Mouse (Mus musculus) spleen, adult 12 weeks (tissue): ENCODE results near the gene Gm21962.
"Not testable (repeated sequence)": the region's sequence is repeated elsewhere in the genome, so short reads cannot be mapped to it uniquely, and the experiment has no call there.

Experiments used
- DNase-seq: peaks from one replicate; pipeline ENCODE4 v3.0.0; 2022; ENCODE audit warnings: low spot score

Gm21962 gene

GRCm38 (mm10) chr3:137671224-137671623, at the start of gene Gm21962:
Gene Gm21962 (plus strand): TSS chr3:137671524.
- not testable (repeated sequence) for DNase-seq

GRCm38 (mm10) chr3:137622091-137622490, 49.2 kb upstream of the Gm21962 start:
- DNase-seq: no peak

- DNase-seq: no peak
Measured at GRCm38 (mm10) chr3:137622895-137623580, 48.3 kb upstream of the Gm21962 start.

GRCm38 (mm10) chr3:137623581-137624362, 47.6 kb upstream of the Gm21962 start:
- no peak for DNase-seq

GRCm38 (mm10) chr3:137625054-137625453, 46.3 kb upstream of the Gm21962 start:
- no peak for DNase-seq

- DNase-seq: no peak
Measured at GRCm38 (mm10) chr3:137633726-137634125, 37.6 kb upstream of the Gm21962 start.

GRCm38 (mm10) chr3:137636571-137636970, 34.8 kb upstream of the Gm21962 start:
- no peak for DNase-seq

DNA sequence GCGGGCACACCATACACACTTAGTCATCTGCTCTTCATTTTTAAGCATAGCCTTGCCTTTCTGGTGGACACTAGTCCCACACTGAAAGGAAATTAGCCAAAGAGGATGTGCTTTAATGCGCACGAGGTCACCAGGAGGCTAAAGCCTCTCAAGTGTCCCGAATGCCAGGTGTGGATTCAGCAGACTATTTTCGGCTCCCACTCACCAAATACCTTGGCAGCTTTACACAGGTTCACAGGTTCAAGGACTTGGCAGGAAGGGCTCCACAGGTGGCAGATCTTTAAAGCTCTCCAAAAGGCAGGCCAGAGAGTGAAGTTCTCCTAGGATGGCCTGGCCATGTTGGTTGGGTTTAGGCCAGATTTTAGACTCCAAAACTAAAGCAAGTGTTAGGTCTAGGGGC, 30.1 kb upstream of the Gm21962 start:
- no peak for DNase-seq

DNA sequence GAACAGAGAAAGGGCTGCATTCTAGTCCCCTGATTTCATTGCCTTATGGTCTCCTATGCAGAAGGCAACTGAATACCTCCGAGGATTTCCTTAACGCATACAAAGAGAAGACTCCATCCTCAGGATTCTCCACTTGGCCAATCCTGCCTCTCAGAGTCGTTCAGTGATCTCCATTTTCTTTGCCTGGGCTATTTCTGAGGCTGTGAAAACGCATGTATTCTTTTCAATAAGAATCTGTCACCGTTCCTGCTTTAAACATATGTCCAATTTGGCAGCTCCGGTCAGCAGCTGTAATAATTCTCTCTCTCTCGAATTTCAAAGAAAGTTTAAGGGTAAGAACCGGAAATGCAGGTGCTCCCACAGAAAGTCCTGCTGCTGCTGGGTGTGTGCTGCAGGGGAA, 29.2 kb upstream of the Gm21962 start:
- DNase-seq: no peak

DNA sequence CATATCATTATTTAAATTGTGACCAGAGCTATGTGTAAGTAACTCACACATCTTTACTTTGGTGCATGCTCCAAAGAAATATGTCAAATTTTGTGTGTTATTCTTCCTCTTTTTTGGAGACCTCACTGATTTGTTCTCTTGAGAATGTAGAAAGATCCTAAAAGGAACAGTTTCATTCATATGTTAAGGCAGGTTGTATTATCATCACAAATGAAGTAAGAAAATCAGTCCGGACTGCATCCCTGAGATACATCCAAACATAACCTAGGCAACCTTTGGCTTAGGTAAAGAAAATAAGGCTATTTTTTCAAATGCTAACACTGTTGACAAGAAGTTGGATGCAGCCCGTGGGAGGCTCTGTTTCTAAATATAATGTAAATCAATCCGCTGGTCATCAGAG, 28.8 kb upstream of the Gm21962 start:
- no peak for DNase-seq

DNA sequence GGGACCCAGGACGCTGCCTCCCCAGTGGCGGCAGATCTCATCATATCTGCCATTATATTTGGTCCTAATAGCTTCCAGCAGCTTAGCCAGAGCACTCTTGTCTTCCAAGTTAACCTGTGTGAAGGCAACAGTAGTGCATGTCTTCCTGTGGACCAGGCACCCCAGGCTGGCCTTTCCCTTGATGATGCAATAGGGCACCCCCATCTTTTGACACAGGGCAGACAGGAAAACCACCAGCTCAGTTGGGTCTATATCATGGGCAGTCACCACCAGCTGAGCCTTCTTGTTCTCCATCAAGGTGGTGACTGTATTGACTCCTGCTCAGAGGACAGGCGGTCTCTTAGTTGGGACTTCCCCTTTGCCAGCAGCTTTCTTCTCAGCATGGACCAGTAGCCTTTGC, 27.2 kb upstream of the Gm21962 start:
- DNase-seq: no peak

- DNase-seq: no peak
Measured at GRCm38 (mm10) chr3:137644947-137645346, 26.4 kb upstream of the Gm21962 start.

- DNase-seq: no peak
Measured at GRCm38 (mm10) chr3:137647427-137648100, 23.8 kb upstream of the Gm21962 start.

DNA sequence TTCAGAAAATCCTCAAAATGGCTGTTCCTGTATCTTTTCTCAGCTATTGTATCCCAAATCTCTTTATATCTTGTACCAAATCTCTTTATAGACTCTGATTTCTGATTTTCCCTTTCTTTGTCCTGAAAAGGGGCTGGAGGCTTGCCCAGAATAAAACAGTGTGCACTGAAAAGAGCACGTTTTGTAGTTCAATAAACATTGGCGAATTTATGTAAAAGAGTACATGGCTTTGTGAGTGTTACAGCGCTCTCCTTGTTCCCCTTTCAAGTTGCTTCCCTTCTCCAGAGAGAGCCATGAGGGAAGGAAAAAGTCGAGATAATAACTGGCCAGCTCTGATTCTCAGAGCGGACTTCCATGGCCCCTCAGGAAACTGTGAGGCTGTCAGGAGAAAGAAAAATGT, 22.2 kb upstream of the Gm21962 start:
- DNase-seq: no peak

DNA sequence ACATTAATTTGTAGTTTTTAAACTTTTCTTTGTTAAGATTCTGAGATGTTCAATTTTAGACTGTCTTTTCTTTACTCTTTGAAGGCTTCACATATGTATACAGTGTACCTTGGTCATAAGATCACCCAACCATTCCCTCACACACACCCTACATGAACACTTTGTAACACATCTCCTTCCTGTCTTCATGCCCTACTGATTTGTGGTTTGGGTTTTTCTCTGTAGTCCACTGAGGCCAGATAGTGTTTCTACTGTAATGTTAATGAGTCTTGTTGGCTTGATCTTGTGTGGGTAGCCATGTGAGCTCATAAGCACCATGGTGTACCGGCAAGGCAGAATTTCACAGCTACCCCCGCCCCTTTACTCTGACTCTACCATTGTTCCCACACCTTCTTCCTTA, 18.5 kb upstream of the Gm21962 start:
- no peak for DNase-seq

DNA sequence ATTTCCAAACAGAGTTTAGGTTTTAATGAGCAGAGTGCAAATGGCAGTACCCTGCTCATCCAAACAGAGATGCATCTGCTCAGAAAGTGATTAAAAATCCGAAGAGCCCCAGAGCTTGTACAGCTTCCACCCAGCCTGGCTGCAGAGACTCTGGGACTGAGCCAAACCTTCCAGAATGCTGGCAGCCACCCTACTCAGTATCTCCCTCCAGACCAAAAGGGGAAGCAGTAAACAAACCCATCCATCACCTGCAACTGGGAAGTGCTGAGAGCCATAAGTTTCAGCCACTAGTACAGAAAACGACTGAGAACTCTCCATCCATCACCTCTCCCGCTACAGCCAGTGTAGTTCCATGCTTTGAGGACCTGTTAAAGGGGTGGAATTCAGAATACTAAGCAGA, 9.6 kb downstream of the Gm21962 start:
- DNase-seq: no peak

DNA sequence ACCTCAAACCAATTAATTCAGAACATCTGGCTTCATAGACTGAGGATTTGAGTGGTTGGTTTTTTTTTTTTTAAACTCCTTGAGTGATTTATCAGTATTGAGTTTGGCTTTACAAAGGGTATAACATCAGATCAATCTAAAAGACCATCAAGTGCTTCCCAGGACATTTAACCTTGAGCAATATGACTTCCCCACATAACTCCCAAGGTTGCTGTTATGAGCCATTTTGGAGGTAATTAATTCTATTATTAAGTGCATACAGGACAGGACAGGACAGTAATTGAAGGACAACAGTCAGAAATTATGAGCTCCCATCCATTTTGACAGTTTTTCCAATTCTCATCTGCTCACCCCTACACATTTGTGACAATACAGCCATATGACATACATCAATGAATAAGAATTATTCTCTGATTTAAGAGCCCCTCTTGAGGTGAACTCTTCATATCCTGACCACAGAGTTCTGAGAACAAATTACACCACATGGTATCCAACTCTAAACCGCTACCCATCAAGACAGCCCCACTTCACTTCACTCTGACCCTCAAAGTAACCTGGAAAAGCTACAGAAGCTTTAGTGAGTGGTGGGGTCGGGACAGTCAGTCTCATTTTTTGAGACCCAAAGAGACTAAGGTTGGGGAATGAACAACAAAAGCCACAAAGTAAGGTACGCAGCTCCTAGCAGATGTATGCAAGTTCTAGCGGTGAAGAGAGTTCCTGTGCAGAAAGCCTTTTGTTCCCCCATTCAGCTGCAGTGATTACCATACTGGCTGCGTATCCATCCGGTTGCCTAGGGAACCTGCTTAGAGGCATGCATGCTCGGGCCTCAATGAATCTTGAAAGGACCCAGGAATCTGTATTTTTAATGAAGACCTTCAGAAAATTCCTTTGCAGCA, 11.8 kb downstream of the Gm21962 start:
- no peak for DNase-seq

DNA sequence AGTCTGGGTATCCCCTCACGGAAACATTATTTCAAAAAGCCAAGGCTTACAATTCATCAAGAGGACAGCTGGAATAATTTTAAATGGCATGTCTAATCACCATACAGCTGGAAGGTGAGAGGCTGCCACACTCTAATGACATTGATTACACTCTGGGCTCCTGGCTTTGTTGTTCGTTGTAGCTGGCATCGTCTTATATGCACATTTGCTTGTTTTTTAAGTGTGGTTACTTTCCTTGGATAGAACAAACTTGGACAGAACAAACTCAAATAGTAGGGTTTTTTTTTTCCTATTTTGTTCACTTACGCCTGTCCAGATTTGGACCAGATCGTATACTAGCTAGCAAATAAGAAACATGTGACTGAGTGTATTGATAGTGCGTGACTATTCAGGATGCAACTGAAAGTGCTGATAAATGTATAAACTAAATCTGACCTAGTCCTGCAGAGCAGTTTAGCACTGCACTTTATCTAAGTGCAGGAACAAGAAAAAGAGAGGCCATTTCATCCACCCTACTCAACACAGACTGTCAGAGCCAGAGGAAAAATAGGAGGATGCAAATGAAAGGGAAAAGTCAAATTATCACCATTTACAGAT, 12.6 kb downstream of the Gm21962 start:
- no peak for DNase-seq

GRCm38 (mm10) chr3:137686932-137687331, 15.6 kb downstream of the Gm21962 start:
- DNase-seq: no peak

- no peak for DNase-seq
Measured at GRCm38 (mm10) chr3:137691503-137691902, 20.2 kb downstream of the Gm21962 start.

DNA sequence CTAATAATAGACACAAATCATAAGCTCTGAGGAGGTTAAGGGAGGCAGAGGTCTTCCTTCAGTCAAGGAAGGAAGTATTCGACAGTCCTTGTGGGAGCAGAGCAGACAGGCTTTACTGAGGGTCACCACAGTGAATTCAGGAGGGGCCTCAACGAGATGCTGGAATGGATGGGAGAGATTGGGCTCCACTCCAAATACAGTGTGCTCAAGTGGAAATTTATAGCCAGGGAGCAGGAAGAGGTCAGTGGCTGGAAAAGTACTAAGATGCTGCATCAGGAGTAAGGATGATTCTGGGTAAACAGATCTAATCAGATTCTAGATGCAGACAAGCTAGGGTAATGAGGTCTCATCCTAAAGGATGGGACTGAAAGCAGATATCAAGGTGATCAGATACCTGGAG, 44.6 kb downstream of the Gm21962 start:
- DNase-seq: no peak
